In genomic region chr5:114689700-114690366, GRCm38 (mm10) we compare ENCODE assay signal across 8 mouse cellular contexts. TPM values are rescaled to one million over a fixed set of nuclear protein-coding genes. Genes with fewer than 3 reads are reported as not detected.
DNase-seq lines count a peak whose midpoint lies in the region; ATAC-seq and TF ChIP-seq lines count a peak whose summit lies in the region.

No protein-coding gene starts in this region.

- peaks cover 0 to 17% of the 10 kb centered on the region in 2 experiments; a peak in 1 of 4 replicates for H3K4me1 ChIP-seq in ES-E14 (ENCODE audit: control insufficient read depth in 2 of 2, insufficient read depth in 2 of 2, low read length in 2 of 2, poor library complexity in 1 of 2)
- peaks cover 24% of the 10 kb centered on the region for H3K4me1 ChIP-seq in forebrain, embryonic 12.5 days
- H3K4me1 ChIP-seq in lung, embryonic 16.5 days (replicated peaks; ENCODE audit: control insufficient read depth, insufficient read depth, low read length): peaks cover 9% of the 10 kb centered on the region

- 20% methylated on average over 16 of the region's 16 CpGs for WGBS in forebrain, embryonic 12.5 days
- 16% methylated on average over 16 of the region's 16 CpGs for WGBS in lung, embryonic 16.5 days

- in situ Hi-C loops in ES-E14 (cut with MboI; ENCODE audit: low sequenced_read_pairs in 2 of 2, unreplicated experiment in 2 of 2): no loop called here

- H3K9me3 ChIP-seq in ES-E14 (ENCODE audit: control insufficient read depth, insufficient read depth, low read depth, low read length): no peaks in the 10 kb centered on the region
- no peaks in the 10 kb centered on the region for H3K9me3 ChIP-seq in forebrain, embryonic 12.5 days
- H3K9me3 ChIP-seq in lung, embryonic 16.5 days (ENCODE audit: control insufficient read depth, low read length): no peaks in the 10 kb centered on the region

- no peak for ATAC-seq in forebrain, embryonic 12.5 days (ENCODE audit: low FRiP score)
- ATAC-seq in lung, embryonic 16.5 days (ENCODE audit: low read depth): peak; percentile 20; the same call in 1 of the 2 replicates

- peak overlapping the region; percentile 87 to 88 for H3K4me3 ChIP-seq in ES-E14 (ENCODE audit: insufficient read depth in 1 of 2, low read depth in 1 of 2, low read length in 2 of 2, poor library complexity in 1 of 2, severe bottlenecking in 1 of 2)
- peak overlapping the region; percentile 73 for H3K4me3 ChIP-seq in forebrain, embryonic 12.5 days (replicated peaks)
- H3K4me3 ChIP-seq in lung, embryonic 16.5 days (ENCODE audit: low read length): peak overlapping the region; percentile 76

- H3K4me2 ChIP-seq in forebrain, embryonic 12.5 days: peak overlapping the region; percentile 95
- H3K4me2 ChIP-seq in lung, embryonic 16.5 days (ENCODE audit: low read depth, low read length): peak overlapping the region; percentile 95

- peak; percentile 58 for DNase-seq in 3134 (ENCODE audit: extremely low read depth, insufficient read length, low spot score)
- no peak for DNase-seq in ES-E14 (ENCODE audit: low read depth, low spot score)
- DNase-seq in kidney, adult 8-10 months: peak; percentile 76 to 82
- DNase-seq in retina, postnatal 1 day: peak; percentile 37
- DNase-seq in ovary, postnatal 36 days (ENCODE audit: low spot score): no peak
- DNase-seq in gastrocnemius, postnatal 25 days: no peak

- H3K9ac ChIP-seq in ES-E14 (ENCODE audit: insufficient read depth, low read depth, low read length, poor library complexity, severe bottlenecking): peak overlapping the region; percentile 81; the same call in 1 of the 2 replicates
- peak overlapping the region; percentile 85 for H3K9ac ChIP-seq in forebrain, embryonic 12.5 days
- H3K9ac ChIP-seq in lung, embryonic 16.5 days (ENCODE audit: low read length): peak overlapping the region; percentile 86

- H3K27me3 ChIP-seq in forebrain, embryonic 12.5 days: peaks cover 3% of the 10 kb centered on the region; the same call in 1 of the 2 replicates
- 0 out of 2 replicates have a peak, but pooled peaks cover 2% of the 10 kb centered on the region for H3K27me3 ChIP-seq in lung, embryonic 16.5 days (ENCODE audit: control insufficient read depth, insufficient read depth, low read depth, low read length)

- H3K27ac ChIP-seq in ES-E14 (ENCODE audit: insufficient read depth, low read depth, low read length, poor library complexity, severe bottlenecking): no peak overlapping the region
- no peak overlapping the region for H3K27ac ChIP-seq in forebrain, embryonic 12.5 days
- H3K27ac ChIP-seq in lung, embryonic 16.5 days (ENCODE audit: low read length): peak overlapping the region; percentile 0; the same call in 1 of the 2 replicates

- H3K36me3 ChIP-seq in ES-E14 (ENCODE audit: control insufficient read depth, insufficient read depth, low read length, poor library complexity, severe bottlenecking): no peaks in the 10 kb centered on the region
- no peaks in the 10 kb centered on the region for H3K36me3 ChIP-seq in forebrain, embryonic 12.5 days (replicated peaks)
- H3K36me3 ChIP-seq in lung, embryonic 16.5 days (ENCODE audit: control insufficient read depth, insufficient read depth, low read length): no peaks in the 10 kb centered on the region

TF ChIP-seq in ES-E14, 5 proteins besides CTCF, POLR2A, EP300 and RAD21:
- no peak for TF ChIP-seq HCFC1 (IDR thresholded peaks at IDR 0.05; ENCODE audit: borderline replicate concordance, insufficient read depth, low read length)
- TF ChIP-seq ZC3H11A (IDR thresholded peaks at IDR 0.05; ENCODE audit: borderline replicate concordance, low read depth, low read length): no peak
- no peak for TF ChIP-seq ZNF384 (IDR thresholded peaks at IDR 0.05; ENCODE audit: low read depth, low read length)
- no peak for TF ChIP-seq MAFK (IDR thresholded peaks at IDR 0.05; ENCODE audit: insufficient read depth, low read depth, low read length)

RNA-seq across cellular contexts. Expression of gene Gltp, which starts 1.0 kb away (rescaled TPM):
- total RNA-seq in ES-E14 (2012; rRNA removed): 15.6 and 17.2 TPM in 2 replicates
- polyA plus RNA-seq in forebrain, embryonic 12.5 days (2016; fragmentation: Nextera tagmentation; extraction: Ambion mirVana): 66.2 and 73.5 TPM in 2 replicates
- polyA plus RNA-seq in lung, embryonic 16.5 days (2015; fragmentation: Nextera tagmentation; extraction: Ambion mirVana): 104 and 105 TPM in 2 replicates
- total RNA-seq in gastrocnemius, postnatal 25 days (2021): 1 to 10 TPM; 9.0 to 10.0 TPM

RNA-seq across cellular contexts. Expression of gene Tchp, which starts 17.7 kb away (rescaled TPM):
- 20.6 and 33.8 TPM in 2 replicates for total RNA-seq in ES-E14 (2012; rRNA removed)
- polyA plus RNA-seq in forebrain, embryonic 12.5 days (2016; fragmentation: Nextera tagmentation; extraction: Ambion mirVana): 24.6 and 27.0 TPM in 2 replicates
- polyA plus RNA-seq in lung, embryonic 16.5 days (2015; fragmentation: Nextera tagmentation; extraction: Ambion mirVana): 11.5 and 14.0 TPM in 2 replicates
- total RNA-seq in gastrocnemius, postnatal 25 days (2021): 1 to 10 TPM; 2.3 to 2.8 TPM

RNA-seq across cellular contexts. Expression of gene Trpv4, which starts 31.6 kb away (rescaled TPM):
- total RNA-seq in ES-E14 (2012; rRNA removed): 1.4 and 3.5 TPM in 2 replicates
- 0.67 and 0.69 TPM in 2 replicates for polyA plus RNA-seq in forebrain, embryonic 12.5 days (2016; fragmentation: Nextera tagmentation; extraction: Ambion mirVana)
- polyA plus RNA-seq in lung, embryonic 16.5 days (2015; fragmentation: Nextera tagmentation; extraction: Ambion mirVana): 2.8 and 2.9 TPM in 2 replicates
- total RNA-seq in gastrocnemius, postnatal 25 days (2021): 1 to 10 TPM; 1.6 to 2.7 TPM

Comparison
In these comparisons a context has a peak if more than half of its experiments do, and no peak if none do; other contexts are left out.
1. DNase-seq: peak in 3134 (single experiment), kidney, adult 8-10 months (2 of 2) and retina, postnatal 1 day (single experiment); none in ES-E14 (single experiment), ovary, postnatal 36 days (single experiment) and gastrocnemius, postnatal 25 days (single experiment).
2. Peak in every context shown above with its lines, with median percentiles within 50 percentile points of each other: H3K4me3 ChIP-seq and H3K9ac ChIP-seq.